Mouse (Mus musculus) G1E (cell line): ENCODE data around the gene Ptgir.

ENCODE experiments used
- CTCF ChIP-seq: IDR thresholded peaks from 2 replicates; pipeline ENCODE4 v1.5.1; 2012; ENCODE audit warnings: low read depth, low read length, inconsistent platforms, mixed read lengths
- GATA1 ChIP-seq: IDR thresholded peaks from 2 replicates; pipeline ENCODE4 v1.6.1; 2012; ENCODE audit warnings: borderline replicate concordance, low read length, inconsistent platforms, mixed read lengths
- GATA2 ChIP-seq: IDR thresholded peaks from 2 replicates; pipeline ENCODE4 v1.6.1; 2012; ENCODE audit warnings: low read depth, low read length, inconsistent platforms, borderline replicate concordance
- POLR2AphosphoS5 ChIP-seq: IDR thresholded peaks from 2 replicates; pipeline ENCODE4 v1.6.1; 2012; ENCODE audit warnings: low read depth, low read length, inconsistent platforms; ENCODE audit not compliant: insufficient replicate concordance
- TAL1 ChIP-seq: conservative IDR thresholded peaks from 2 replicates; pipeline ENCODE4 v1.6.1; 2012; ENCODE audit warnings: low read depth, low read length, inconsistent platforms, mixed read lengths

- no peak for TF ChIP-seq CTCF
- TF ChIP-seq TAL1 = no peak
- TF ChIP-seq POLR2AphosphoS5 = no peak
- TF ChIP-seq GATA1 = no peak
- no peak for TF ChIP-seq GATA2
These were observed 15.6 kb downstream of the Ptgir start for GRCm38 (mm10) chr7:16921881-16922335.
